Mouse (Mus musculus): ENCODE data around the gene Mreg.

- no peak for TF ChIP-seq POLR2A (IDR thresholded peaks at IDR 0.05; ENCODE audit: borderline replicate concordance, low read depth, low read length)
- TF ChIP-seq CTCF (IDR thresholded peaks at IDR 0.05; ENCODE audit: low read depth, low read length), result no peak
These were observed 26.0 kb downstream of the Mreg start for GRCm38 (mm10) chr1:72186151-72186550.
